Mouse (Mus musculus) cerebellum, adult 8-10 months (tissue): ENCODE data around the gene Tfpi.

ENCODE experiments used
- DNase-seq: peaks from one replicate; pipeline ENCODE4 v3.0.0; 2022

Gene Tfpi

GRCm38 (mm10) chr2:84388023-84388416 is 88.6 kb downstream of the Tfpi start:
- DNase-seq = no peak

GRCm38 (mm10) chr2:84387394-84388022 is 89.1 kb downstream of the Tfpi start:
- DNase-seq = no peak

- no peak for DNase-seq
These were observed 89.8 kb downstream of the Tfpi start for GRCm38 (mm10) chr2:84386563-84387393.

- DNase-seq = no peak
These were observed 91.5 kb downstream of the Tfpi start for GRCm38 (mm10) chr2:84384911-84385693.

- no peak for DNase-seq
These were observed 92.7 kb downstream of the Tfpi start for GRCm38 (mm10) chr2:84383828-84384227.
